Mouse (Mus musculus) right cerebral cortex, postnatal 10 days (tissue): ENCODE measurements at regions not wholly inside any gene's neighbourhood (a gene's known extent, or its start where the extent isn't known, plus 50 kb on each side); places are given as distances from the start of the nearest gene placed in this dataset.

Source experiments
- DNase-seq, 2 experiments: peaks; one replicate each; pipeline ENCODE4 v3.0.0; 2021; ENCODE audit warnings: low spot score in 2 of 2

GRCm38 (mm10) chr12:99039497-99040322 lies 119.3 kb downstream of the Ttc8 start:
- no peak for DNase-seq

GRCm38 (mm10) chr12:99041606-99042005 lies 121.2 kb downstream of the Ttc8 start:
- DNase-seq: no peak

GRCm38 (mm10) chr12:99042918-99043862 lies 122.8 kb downstream of the Ttc8 start:
- no peak for DNase-seq

GRCm38 (mm10) chr12:99044477-99044876 lies 124.1 kb downstream of the Ttc8 start:
- DNase-seq: no peak

GRCm38 (mm10) chr12:99050426-99050825 lies 130.1 kb downstream of the Ttc8 start:
- DNase-seq: no peak

GRCm38 (mm10) chr12:99052599-99052998 lies 132.2 kb downstream of the Ttc8 start:
- DNase-seq: no peak

- DNase-seq: no peak
These were observed 137.1 kb downstream of the Ttc8 start for GRCm38 (mm10) chr12:99057521-99057920.

GRCm38 (mm10) chr12:99058916-99059315 lies 138.5 kb downstream of the Ttc8 start:
- DNase-seq: no peak

- no peak for DNase-seq
These were observed 139.1 kb downstream of the Ttc8 start for GRCm38 (mm10) chr12:99059491-99059890.

GRCm38 (mm10) chr12:99060702-99061101 lies 140.3 kb downstream of the Ttc8 start:
- no peak for DNase-seq

GRCm38 (mm10) chr12:99063441-99063840 lies 143.1 kb downstream of the Ttc8 start:
- no peak for DNase-seq

- no peak for DNase-seq
These were observed 143.5 kb downstream of the Ttc8 start for GRCm38 (mm10) chr12:99063885-99064284.

GRCm38 (mm10) chr12:99067962-99068361 lies 147.6 kb downstream of the Ttc8 start:
- no peak for DNase-seq

GRCm38 (mm10) chr12:99073766-99074165 lies 153.4 kb downstream of the Ttc8 start:
- DNase-seq: no peak

GRCm38 (mm10) chr12:99077366-99077765 lies 157.0 kb downstream of the Ttc8 start:
- DNase-seq: no peak

GRCm38 (mm10) chr12:99079873-99080272 lies 159.5 kb downstream of the Ttc8 start:
- no peak for DNase-seq

- DNase-seq: peak in 1 of 2 experiments; percentile 52
These were observed 163.2 kb downstream of the Ttc8 start for GRCm38 (mm10) chr12:99083616-99084015.

- peak; percentile 87 to 90 for DNase-seq
These were observed 163.8 kb downstream of the Ttc8 start for GRCm38 (mm10) chr12:99084144-99084543.

GRCm38 (mm10) chr12:99087286-99087685 lies 166.9 kb downstream of the Ttc8 start:
- peak; percentile 60 to 81 for DNase-seq

GRCm38 (mm10) chr12:99091770-99092169 lies 171.4 kb downstream of the Ttc8 start:
- no peak for DNase-seq

GRCm38 (mm10) chr12:99093151-99093550 lies 172.8 kb downstream of the Ttc8 start:
- DNase-seq: no peak

GRCm38 (mm10) chr12:99093989-99094388 lies 173.6 kb downstream of the Ttc8 start:
- no peak for DNase-seq
